Mouse (Mus musculus) liver, adult 2 months (tissue): ENCODE results near the gene Gm49378. TPM values are rescaled to one million over a fixed set of nuclear protein-coding genes. Genes with fewer than 3 reads are reported as not detected.
A peak's percentile ranks its signal among the peaks of the same experiment; 100 is the strongest.

Experiments
- DNase-seq: peaks from one replicate; pipeline ENCODE4 v3.0.0-alpha.2; 2011; ENCODE audit warnings: low read depth, low spot score; ENCODE audit errors: extremely low read depth
- H3K27ac ChIP-seq: fragments of 200-500 bp; replicated peaks from 2 replicates; pipeline ENCODE4 v1.5.1; 2012; ENCODE audit warnings: low read depth, mild to moderate bottlenecking, control low read depth, inconsistent platforms, low read length; ENCODE audit not compliant: insufficient read depth
- H3K27me3 ChIP-seq: fragments of 200-500 bp; 2 replicates; pipeline ENCODE4 v1.6.1; 2012; ENCODE audit warnings: mild to moderate bottlenecking, moderate library complexity, low read length, inconsistent platforms; ENCODE audit not compliant: control insufficient read depth, insufficient read depth
- H3K36me3 ChIP-seq: fragments of 200-500 bp; 2 replicates; pipeline ENCODE4 v1.6.1; 2012; ENCODE audit warnings: low read length, inconsistent platforms; ENCODE audit not compliant: control insufficient read depth, insufficient read depth
- H3K4me1 ChIP-seq: fragments of 200-500 bp; 2 replicates; pipeline ENCODE4 v1.6.1; 2011; ENCODE audit warnings: low read length; ENCODE audit not compliant: control insufficient read depth, insufficient read depth
- H3K4me3 ChIP-seq: fragments of 200-500 bp; 2 replicates; pipeline ENCODE4 v1.5.1; 2011; ENCODE audit warnings: low read depth, mild to moderate bottlenecking, control low read depth, low read length, moderate library complexity; ENCODE audit not compliant: insufficient read depth
- H3K79me2 ChIP-seq: fragments of 200-500 bp; 2 replicates; pipeline ENCODE4 v1.6.1; 2012; ENCODE audit warnings: inconsistent platforms, mild to moderate bottlenecking, low read length, moderate library complexity; ENCODE audit not compliant: control insufficient read depth, insufficient read depth
- H3K9ac ChIP-seq: fragments of 200-500 bp; 2 replicates; pipeline ENCODE4 v1.6.1; 2012; ENCODE audit warnings: low read depth, mild to moderate bottlenecking, control low read depth, inconsistent platforms, low read length
- CTCF ChIP-seq: fragments of 200-500 bp; IDR thresholded peaks from 2 replicates; pipeline ENCODE4 v1.5.1; 2011; ENCODE audit warnings: low read depth, low read length, control low read depth
- POLR2A ChIP-seq: fragments of 200-500 bp; IDR thresholded peaks from 2 replicates; pipeline ENCODE4 v1.6.1; 2011; ENCODE audit warnings: low read length, control low read depth; ENCODE audit not compliant: insufficient read depth; ENCODE audit errors: extremely low read depth
- WGBS: fragments of 180-500 bp; shearing (Covaris S2); methylation state at CpG from one replicate; pipeline ENCODE4 v1.1.7; 2018; 5-methylcytosine and 5-hydroxymethylcytosine counted together
- polyA plus RNA-seq: library from polyadenylated mRNA; depleted of rRNA; stranded (reverse); fragments of >200 nt; gene quantifications from 2 replicates; pipeline ENCODE4 v1.2.3, GENCODE M21; 2012
- total RNA-seq: library from RNA; depleted of rRNA; stranded (reverse); fragments of >200 nt; gene quantifications from 2 replicates; pipeline ENCODE4 v1.2.3, GENCODE M21; 2014

The Gm49378 gene
- total and polyA plus RNA-seq, 2 experiments = 2.1 to 7.9 TPM

DNA sequence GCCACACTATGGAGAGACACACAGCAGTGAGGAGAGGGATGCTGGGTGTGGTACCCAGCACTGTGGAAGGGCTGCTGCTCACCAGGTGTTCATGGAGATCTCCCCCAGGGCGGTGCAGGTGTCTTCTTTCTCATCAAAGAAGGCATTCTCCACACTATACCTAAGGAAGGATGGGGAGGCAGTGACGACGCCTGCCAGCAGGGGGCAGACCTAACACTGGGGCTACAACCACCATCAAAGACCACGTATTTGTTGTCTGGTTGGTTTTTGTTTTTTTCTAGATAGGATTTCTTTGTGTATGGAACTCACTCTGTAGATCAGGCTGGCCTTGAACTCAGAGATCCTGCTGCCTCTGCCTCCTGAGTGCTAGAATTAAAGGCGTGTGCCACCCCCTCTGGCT lies 8.4 kb downstream of the Gm49378 start:
- 49% methylated on average over 5 of the region's 5 CpGs for WGBS
- TF ChIP-seq POLR2A = no peak
- peak; percentile 93 for TF ChIP-seq CTCF
- Histone ChIP-seq H3K27ac (no peak overlapping the region), H3K9ac (no peak overlapping the region), H3K4me3 (no peak overlapping the region), H3K79me2 (no peaks in the 10 kb centered on the region), H3K4me1 (no peaks in the 10 kb centered on the region), H3K27me3 (no peaks in the 10 kb centered on the region), H3K36me3 (peaks cover 5% of the 10 kb centered on the region; the same call in 1 of the 2 replicates)
- no peak for DNase-seq

DNA sequence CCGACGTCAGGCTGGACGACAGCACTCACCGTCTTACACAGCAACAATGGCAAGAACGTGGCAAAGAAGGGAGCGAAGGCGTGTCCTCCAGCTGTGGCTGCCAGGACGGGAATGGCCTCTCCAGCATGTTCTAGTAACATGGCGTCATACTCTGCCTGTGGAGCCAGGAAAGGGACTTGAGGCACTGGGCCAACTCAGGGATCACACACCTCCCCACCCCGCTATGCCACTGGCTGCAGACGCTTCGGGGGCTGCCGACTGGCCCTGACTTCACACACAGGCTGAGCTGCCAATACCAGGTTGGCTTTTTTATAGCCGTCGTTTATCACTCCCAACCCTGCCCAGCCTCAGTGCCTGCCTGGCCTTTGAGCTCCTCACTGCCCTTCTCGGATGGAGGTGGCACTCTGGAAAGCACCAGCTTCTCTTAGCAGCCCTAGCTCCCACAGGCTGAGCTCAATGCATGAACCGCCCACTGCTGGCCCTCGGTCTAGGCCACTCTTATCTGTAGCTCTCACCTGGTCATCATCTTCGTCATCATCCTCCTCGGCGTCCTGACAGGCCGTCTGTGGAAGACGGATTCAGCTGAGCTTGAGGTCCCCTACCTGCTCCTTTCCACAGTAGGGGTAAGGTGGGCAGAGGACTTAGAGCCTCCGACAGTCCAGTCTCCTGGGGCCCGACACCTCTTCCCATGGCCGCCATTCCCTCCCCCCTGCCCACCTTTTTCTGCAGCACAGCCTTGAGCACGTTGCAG lies 9.4 kb downstream of the Gm49378 start:
- Histone ChIP-seq H3K9ac (no peak overlapping the region), H3K27ac (no peak overlapping the region), H3K36me3 (peaks cover 5% of the 10 kb centered on the region; the same call in 1 of the 2 replicates), H3K4me3 (no peak overlapping the region), H3K27me3 (no peaks in the 10 kb centered on the region), H3K79me2 (no peaks in the 10 kb centered on the region), H3K4me1 (no peaks in the 10 kb centered on the region)
- 94% methylated on average over 27 of the region's 27 CpGs for WGBS
- no peak for DNase-seq
- TF ChIP-seq POLR2A = no peak
- TF ChIP-seq CTCF = no peak

DNA sequence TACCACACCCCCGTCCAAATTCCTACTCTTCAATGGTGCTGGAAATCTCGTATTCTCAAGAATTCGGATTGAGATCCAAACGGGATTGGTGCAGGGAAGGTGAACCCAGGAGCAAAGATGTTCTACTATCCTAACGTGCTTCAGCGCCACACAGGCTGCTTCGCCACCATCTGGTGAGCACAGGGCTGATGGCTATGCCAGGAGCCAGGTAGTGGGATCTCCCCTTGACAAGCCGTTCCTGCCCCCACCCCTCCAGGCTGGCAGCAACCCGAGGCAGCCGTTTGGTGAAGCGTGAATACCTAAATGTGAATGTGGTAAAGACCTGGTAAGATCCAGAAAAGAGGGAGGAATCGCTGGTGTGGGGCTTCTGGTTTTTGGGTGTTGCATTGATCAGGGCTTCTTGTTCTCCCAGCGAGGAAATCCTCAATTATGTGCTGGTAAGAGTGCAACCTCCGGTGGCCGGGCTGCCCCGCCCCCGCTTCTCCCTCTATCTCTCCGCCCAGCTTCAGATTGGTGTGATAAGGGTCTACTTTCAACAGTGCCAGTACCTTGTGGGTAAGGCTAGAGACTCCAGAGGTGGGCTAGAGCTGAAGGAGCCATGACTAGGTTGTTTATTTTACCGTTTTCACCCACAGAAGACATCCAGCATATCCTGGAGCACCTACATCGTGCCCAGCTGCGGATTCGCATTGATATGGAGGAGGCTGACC lies 19.1 kb downstream of the Gm49378 start:
- WGBS = 36% methylated on average over 22 of the region's 22 CpGs
- H3K36me3 ChIP-seq = no peaks in the 10 kb centered on the region
- H3K4me1 ChIP-seq = peaks cover 3% of the 10 kb centered on the region; the same call in 1 of the 2 replicates
- H3K4me3 ChIP-seq = peak overlapping the region; percentile 5; the same call in 1 of the 2 replicates
- TF ChIP-seq POLR2A = no peak
- 0 out of 2 replicates have a peak, but pooled peaks have one; percentile 0 for TF ChIP-seq CTCF
- no peak for DNase-seq
- H3K9ac ChIP-seq = no peak overlapping the region
- no peaks in the 10 kb centered on the region for H3K27me3 ChIP-seq
- H3K79me2 ChIP-seq = no peaks in the 10 kb centered on the region
- H3K27ac ChIP-seq = no peak overlapping the region

DNA sequence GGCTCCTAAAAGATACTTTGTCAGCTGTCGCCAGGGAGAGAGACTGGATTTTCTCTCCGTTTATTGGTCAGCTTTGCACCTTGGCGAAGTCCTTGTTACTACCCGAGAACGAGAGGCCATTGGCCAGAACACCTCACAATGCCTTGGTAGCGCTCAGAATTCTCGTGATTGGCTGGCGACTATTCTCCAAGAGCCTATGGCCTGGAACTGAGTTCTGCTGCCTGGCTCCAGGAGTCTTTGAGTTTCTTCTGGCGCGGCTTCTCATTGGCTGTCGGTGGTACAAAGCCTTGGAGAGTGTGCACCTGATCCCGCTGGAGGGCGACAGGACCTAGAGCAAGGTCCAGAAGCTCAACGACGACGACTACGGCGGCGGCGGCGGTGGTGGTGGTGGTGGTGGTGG lies 19.9 kb downstream of the Gm49378 start, which contains the start of gene Rec8:
Rec8 (plus strand) TSS at position 216 of the 400 bp plus-strand sequence.
- H3K79me2 ChIP-seq = no peaks in the 10 kb centered on the region
- no peak within 1 kb of the TSS for H3K9ac ChIP-seq
- no peak within 1 kb of the TSS for H3K27ac ChIP-seq
- peak; percentile 71 for DNase-seq
- H3K4me1 ChIP-seq = peaks cover 3% of the 10 kb centered on the region; the same call in 1 of the 2 replicates
- WGBS = 21% methylated on average over 21 of the region's 21 CpGs
- peak within 1 kb of the TSS; percentile 5; the same call in 1 of the 2 replicates for H3K4me3 ChIP-seq
- H3K27me3 ChIP-seq = no peaks in the 10 kb centered on the region
- TF ChIP-seq CTCF = 0 out of 2 replicates have a peak, but pooled peaks have one; percentile 4
- no peak for TF ChIP-seq POLR2A
- H3K36me3 ChIP-seq = no peaks in the 10 kb centered on the region

DNA sequence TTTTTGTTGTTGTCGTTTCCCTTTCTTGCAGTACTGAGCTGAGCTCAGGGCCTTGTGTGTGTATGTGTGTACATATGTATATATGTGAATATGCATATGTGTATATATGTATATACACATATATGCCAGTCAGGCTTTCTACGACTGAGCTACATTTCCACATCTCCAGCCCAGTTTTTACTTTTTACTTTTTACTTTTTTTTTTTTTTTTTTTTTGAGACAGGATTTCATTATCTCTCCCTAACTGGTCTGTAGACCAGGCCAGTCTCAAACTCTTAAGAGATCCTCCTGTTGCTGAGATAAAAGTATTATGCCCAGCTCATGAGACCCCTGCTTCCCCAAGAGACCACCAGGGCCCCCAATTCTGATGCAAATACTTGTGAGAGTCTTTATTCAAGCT lies 20.9 kb downstream of the Gm49378 start:
- peaks cover 3% of the 10 kb centered on the region; the same call in 1 of the 2 replicates for H3K4me1 ChIP-seq
- no peaks in the 10 kb centered on the region for H3K27me3 ChIP-seq
- TF ChIP-seq POLR2A (no peak), CTCF (no peak)
- no peaks in the 10 kb centered on the region for H3K79me2 ChIP-seq
- no peak overlapping the region for H3K4me3 ChIP-seq
- WGBS = 78% methylated on average over 2 of the region's 2 CpGs
- no peak overlapping the region for H3K9ac ChIP-seq
- H3K36me3 ChIP-seq = no peaks in the 10 kb centered on the region
- DNase-seq = no peak
- no peak overlapping the region for H3K27ac ChIP-seq
